Mouse (Mus musculus) testis, adult 2 months (tissue): ENCODE data around the gene Cds2. TPM values are rescaled to one million over a fixed set of nuclear protein-coding genes. Genes with fewer than 3 reads are reported as not detected.
"Not testable (repeated sequence)": the region's sequence is repeated elsewhere in the genome, so short reads cannot be mapped to it uniquely, and the experiment has no call there.

Source experiments
- H3K27ac ChIP-seq: fragments of 200-500 bp; 2 replicates; pipeline ENCODE4 v1.5.1; 2012; ENCODE audit warnings: low read depth, low read length; ENCODE audit not compliant: control insufficient read depth, insufficient read depth
- H3K27me3 ChIP-seq: fragments of 200-500 bp; 2 replicates; pipeline ENCODE4 v1.6.1; 2012; ENCODE audit warnings: mild to moderate bottlenecking, low read length, moderate library complexity; ENCODE audit not compliant: control insufficient read depth, insufficient read depth
- H3K36me3 ChIP-seq: fragments of 200-500 bp; 2 replicates; pipeline ENCODE4 v1.6.1; 2012; ENCODE audit warnings: mild to moderate bottlenecking, low read length; ENCODE audit not compliant: control insufficient read depth, insufficient read depth
- H3K4me1 ChIP-seq: fragments of 200-500 bp; 2 replicates; pipeline ENCODE4 v1.6.1; 2012; ENCODE audit warnings: low read length; ENCODE audit not compliant: control insufficient read depth, insufficient read depth
- H3K4me3 ChIP-seq: fragments of 200-500 bp; 2 replicates; pipeline ENCODE4 v1.5.1; 2012; ENCODE audit warnings: low read depth, mild to moderate bottlenecking, low read length, moderate library complexity, mixed read lengths; ENCODE audit not compliant: control insufficient read depth
- CTCF ChIP-seq: fragments of 200-500 bp; IDR thresholded peaks from 2 replicates; pipeline ENCODE4 v1.5.1; 2012; ENCODE audit warnings: low read depth, mild to moderate bottlenecking, inconsistent platforms, low read length, moderate library complexity; ENCODE audit not compliant: control insufficient read depth, insufficient read depth, insufficient replicate concordance
- POLR2A ChIP-seq: fragments of 200-500 bp; IDR thresholded peaks from 2 replicates; pipeline ENCODE4 v1.6.1; 2012; ENCODE audit warnings: low read depth, mild to moderate bottlenecking, inconsistent platforms, low read length, moderate library complexity; ENCODE audit not compliant: control insufficient read depth
- polyA plus RNA-seq: library from polyadenylated mRNA; depleted of rRNA; stranded (reverse); fragments of >200 nt; gene quantifications from 2 replicates; pipeline ENCODE4 v1.2.3, GENCODE M21; 2012

Gene Cds2
- polyA plus RNA-seq, 1 experiment, result 13.1 TPM

GRCm38 (mm10) chr2:132286376-132287076 lies 23.6 kb downstream of the Cds2 start:
- TF ChIP-seq CTCF, result no peak
- TF ChIP-seq POLR2A, result no peak
- Histone ChIP-seq H3K27me3 (no peaks in the 10 kb centered on the region), H3K36me3 (no peaks in the 10 kb centered on the region), H3K27ac (no peak overlapping the region), H3K4me3 (no peak overlapping the region), H3K4me1 (no peaks in the 10 kb centered on the region)

- not testable (repeated sequence) for H3K4me3 ChIP-seq, H3K27ac ChIP-seq, H3K36me3 ChIP-seq, H3K4me1 ChIP-seq, H3K27me3 ChIP-seq
Observed at GRCm38 (mm10) chr2:132289213-132289612, 26.3 kb downstream of the Cds2 start.

GRCm38 (mm10) chr2:132290808-132291207 lies 27.9 kb downstream of the Cds2 start:
- no peak overlapping the region for H3K27ac ChIP-seq
- no peak for TF ChIP-seq POLR2A
- TF ChIP-seq CTCF, result no peak
- 0 out of 2 replicates have a peak, but pooled peaks cover 2% of the 10 kb centered on the region for H3K36me3 ChIP-seq
- no peaks in the 10 kb centered on the region for H3K4me1 ChIP-seq
- H3K27me3 ChIP-seq, result no peaks in the 10 kb centered on the region
- H3K4me3 ChIP-seq, result no peak overlapping the region

- Histone ChIP-seq H3K36me3 (0 out of 2 replicates have a peak, but pooled peaks cover 2% of the 10 kb centered on the region), H3K4me3 (no peak overlapping the region), H3K27ac (no peak overlapping the region), H3K4me1 (no peaks in the 10 kb centered on the region), H3K27me3 (no peaks in the 10 kb centered on the region)
- no peak for TF ChIP-seq POLR2A
- no peak for TF ChIP-seq CTCF
Observed at GRCm38 (mm10) chr2:132291265-132291664, 28.3 kb downstream of the Cds2 start.

- H3K36me3 ChIP-seq, result 0 out of 2 replicates have a peak, but pooled peaks cover 2% of the 10 kb centered on the region
- H3K27ac ChIP-seq, result no peak overlapping the region
- TF ChIP-seq CTCF (no peak), POLR2A (no peak)
Observed at GRCm38 (mm10) chr2:132292083-132292482, 29.1 kb downstream of the Cds2 start.

GRCm38 (mm10) chr2:132293694-132294450 lies 30.9 kb downstream of the Cds2 start:
- no peak overlapping the region for H3K4me3 ChIP-seq
- peaks cover 6% of the 10 kb centered on the region; the same call in 1 of the 2 replicates for H3K36me3 ChIP-seq
- TF ChIP-seq POLR2A (no peak), CTCF (no peak)

More at GRCm38 (mm10) chr2:132292083-132292482, 29.1 kb downstream of the Cds2 start:
- Histone ChIP-seq H3K4me1 (no peaks in the 10 kb centered on the region), H3K27me3 (no peaks in the 10 kb centered on the region), H3K4me3 (no peak overlapping the region)

GRCm38 (mm10) chr2:132298250-132298649 lies 35.3 kb downstream of the Cds2 start:
- H3K36me3 ChIP-seq, result peaks cover 9% of the 10 kb centered on the region
- H3K27ac ChIP-seq, result no peak overlapping the region
- no peak overlapping the region for H3K4me3 ChIP-seq
- no peaks in the 10 kb centered on the region for H3K4me1 ChIP-seq
- no peaks in the 10 kb centered on the region for H3K27me3 ChIP-seq
- TF ChIP-seq POLR2A (no peak), CTCF (no peak)

More at GRCm38 (mm10) chr2:132293694-132294450, 30.9 kb downstream of the Cds2 start:
- Histone ChIP-seq H3K27me3 (no peaks in the 10 kb centered on the region), H3K4me1 (no peaks in the 10 kb centered on the region), H3K27ac (no peak overlapping the region)
